In the genomic region with DNA sequence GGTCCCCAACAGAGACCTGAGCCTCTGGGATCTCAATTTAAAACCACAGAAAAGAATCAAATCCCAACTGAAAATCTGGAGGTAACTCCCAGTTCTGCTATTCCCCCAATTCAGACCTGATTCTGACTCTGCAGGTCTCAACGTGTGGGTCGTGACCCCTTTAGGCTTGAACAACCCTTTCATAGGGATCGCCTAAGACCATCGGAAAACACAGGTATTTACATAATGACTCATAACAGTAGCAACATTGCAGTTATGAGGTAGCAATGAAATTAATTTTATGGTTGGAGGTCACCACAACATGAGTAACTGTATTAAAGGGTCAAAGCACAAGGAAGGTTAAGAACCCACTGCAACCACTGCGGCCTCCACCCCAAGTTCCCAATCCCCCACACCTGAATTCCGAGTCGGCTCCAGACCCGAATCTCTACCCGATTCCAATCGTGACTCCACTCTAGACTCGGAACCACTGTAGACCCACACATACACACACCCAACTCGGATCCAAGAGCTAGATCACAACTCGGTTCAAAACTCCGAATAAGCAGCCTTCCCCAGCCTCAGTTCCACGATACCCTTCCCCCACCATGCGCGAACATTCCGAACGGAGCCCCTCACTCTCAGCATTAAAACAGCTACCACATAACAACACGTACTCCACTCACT, we compare ENCODE assay signal across 8 mouse cellular contexts.
DNase-seq lines count a peak whose midpoint lies in the region; ATAC-seq and TF ChIP-seq lines count a peak whose summit lies in the region.

No protein-coding gene starts in this region.

- intact Hi-C loops in heart, adult 2 months (cut with DNase I): loop anchor here (5.0 kb wide), 2 partner anchors 58 to 167 kb away; a partner anchor contains a TSS
- intact Hi-C loops in heart, postnatal 25 days (cut with DNase I): loop anchor here (5.0 kb wide), 1 partner anchor 167 kb away; a partner anchor contains a TSS

- H3K4me1 ChIP-seq in heart, adult 2 months (ENCODE audit: control insufficient read depth, insufficient read depth, low read length): peaks cover 1% of the 10 kb centered on the region; the same call in 1 of the 2 replicates
- peaks cover 40% of the 10 kb centered on the region for H3K4me1 ChIP-seq in forebrain, embryonic 10.5 days
- peaks cover 20% of the 10 kb centered on the region for H3K4me1 ChIP-seq in liver, embryonic 11.5 days (replicated peaks; ENCODE audit: control insufficient read depth, insufficient read depth, low read length)
- H3K4me1 ChIP-seq in stomach, postnatal 0 days (replicated peaks; ENCODE audit: control insufficient read depth, insufficient read depth): peaks cover 2% of the 10 kb centered on the region; the same call in 1 of the 2 replicates

- peaks cover 18% of the 10 kb centered on the region for H3K9me3 ChIP-seq in forebrain, embryonic 10.5 days
- no peaks in the 10 kb centered on the region for H3K9me3 ChIP-seq in liver, embryonic 11.5 days (ENCODE audit: control insufficient read depth, low read length)
- H3K9me3 ChIP-seq in stomach, postnatal 0 days (ENCODE audit: control insufficient read depth, low read length): no peaks in the 10 kb centered on the region

- no peak for ATAC-seq in liver, embryonic 11.5 days (replicated peaks; ENCODE audit: low FRiP score)
- no peak for ATAC-seq in stomach, postnatal 0 days (ENCODE audit: low FRiP score, low TSS enrichment)

- peaks cover 3% of the 10 kb centered on the region for H3K79me2 ChIP-seq in heart, adult 2 months (replicated peaks; ENCODE audit: control insufficient read depth, insufficient read depth, low read length)

- no peaks in the 10 kb centered on the region for H3K27me3 ChIP-seq in heart, adult 2 months (ENCODE audit: control insufficient read depth, insufficient read depth, low read length)
- H3K27me3 ChIP-seq in forebrain, embryonic 10.5 days (ENCODE audit: poor library complexity, severe bottlenecking): peaks cover 5% of the 10 kb centered on the region; the same call in 1 of the 2 replicates
- no peaks in the 10 kb centered on the region for H3K27me3 ChIP-seq in liver, embryonic 11.5 days (replicated peaks; ENCODE audit: control insufficient read depth, insufficient read depth, low read length)
- no peaks in the 10 kb centered on the region for H3K27me3 ChIP-seq in stomach, postnatal 0 days (ENCODE audit: control insufficient read depth, insufficient read depth, low read length)

- H3K36me3 ChIP-seq in heart, adult 2 months (ENCODE audit: control insufficient read depth, insufficient read depth, low read length): no peaks in the 10 kb centered on the region
- peaks cover 19% of the 10 kb centered on the region for H3K36me3 ChIP-seq in forebrain, embryonic 10.5 days (replicated peaks)
- peaks cover 2% of the 10 kb centered on the region for H3K36me3 ChIP-seq in liver, embryonic 11.5 days (ENCODE audit: control insufficient read depth, insufficient read depth, low read length)
- no peaks in the 10 kb centered on the region; the same call in 1 of the 2 replicates for H3K36me3 ChIP-seq in stomach, postnatal 0 days (ENCODE audit: control insufficient read depth, insufficient read depth, low read length)

- peak overlapping the region; percentile 62 for H3K4me2 ChIP-seq in liver, embryonic 11.5 days
- peak overlapping the region; percentile 51 for H3K4me2 ChIP-seq in stomach, postnatal 0 days (replicated peaks; ENCODE audit: low read depth)

- 47% methylated on average over 20 of the region's 20 CpGs for WGBS in heart, adult 2 months
- WGBS in forebrain, embryonic 10.5 days: 49% methylated on average over 20 of the region's 20 CpGs
- WGBS in liver, embryonic 11.5 days: 44% methylated on average over 20 of the region's 20 CpGs
- WGBS in stomach, postnatal 0 days: 51% methylated on average over 20 of the region's 20 CpGs

- TF ChIP-seq CTCF in heart, adult 2 months (IDR thresholded peaks at IDR 0.05): no peak
- TF ChIP-seq CTCF in stomach, postnatal 0 days (IDR thresholded peaks at IDR 0.05; ENCODE audit: low read depth): no peak

- TF ChIP-seq POLR2A in heart, adult 2 months (IDR thresholded peaks at IDR 0.05; ENCODE audit: insufficient read depth, low read depth, low read length): no peak

- H3K27ac ChIP-seq in heart, adult 2 months: peak overlapping the region; percentile 74
- H3K27ac ChIP-seq in forebrain, embryonic 10.5 days: peak overlapping the region; percentile 87
- H3K27ac ChIP-seq in liver, embryonic 11.5 days (ENCODE audit: low read depth, low read length): peak overlapping the region; percentile 57
- H3K27ac ChIP-seq in stomach, postnatal 0 days (replicated peaks): peak overlapping the region; percentile 73

- no peak for TF ChIP-seq EP300 in heart, adult 2 months (IDR thresholded peaks at IDR 0.05; ENCODE audit: insufficient read depth, low read depth, low read length)
- TF ChIP-seq EP300 in stomach, postnatal 0 days (optimal IDR thresholded peaks at IDR 0.05): no peak

- peak overlapping the region; percentile 71 for H3K9ac ChIP-seq in heart, adult 2 months (ENCODE audit: low read depth, low read length)
- peak overlapping the region; percentile 81 for H3K9ac ChIP-seq in liver, embryonic 11.5 days (ENCODE audit: low read depth, low read length)
- H3K9ac ChIP-seq in stomach, postnatal 0 days (ENCODE audit: low read length): peak overlapping the region; percentile 61

- peak overlapping the region; percentile 63 for H3K4me3 ChIP-seq in heart, adult 2 months
- H3K4me3 ChIP-seq in forebrain, embryonic 10.5 days: peak overlapping the region; percentile 65
- peak overlapping the region; percentile 75 for H3K4me3 ChIP-seq in liver, embryonic 11.5 days (ENCODE audit: low read depth, low read length)
- peak overlapping the region; percentile 46 for H3K4me3 ChIP-seq in stomach, postnatal 0 days (ENCODE audit: low read depth, low read length)

- DNase-seq in heart, adult 2 months: no peak
- no peak for DNase-seq in heart, postnatal 25 days (ENCODE audit: low spot score)
- DNase-seq in A20 (ENCODE audit: low read depth, low spot score): peak; percentile 67
- no peak for DNase-seq in forebrain, embryonic 10.5 days (ENCODE audit: extremely low spot score, low spot score)
- DNase-seq in liver, embryonic 11.5 days (ENCODE audit: low spot score): no peak
- DNase-seq in stomach, postnatal 0 days (ENCODE audit: low spot score): no peak
- DNase-seq in testis, postnatal 14 days (ENCODE audit: low spot score): no peak
- DNase-seq in gastrocnemius, adult 18-20 months (ENCODE audit: low spot score): no peak
